Mouse (Mus musculus): ENCODE data around the gene Kcnab1.

Gene Kcnab1

DNA sequence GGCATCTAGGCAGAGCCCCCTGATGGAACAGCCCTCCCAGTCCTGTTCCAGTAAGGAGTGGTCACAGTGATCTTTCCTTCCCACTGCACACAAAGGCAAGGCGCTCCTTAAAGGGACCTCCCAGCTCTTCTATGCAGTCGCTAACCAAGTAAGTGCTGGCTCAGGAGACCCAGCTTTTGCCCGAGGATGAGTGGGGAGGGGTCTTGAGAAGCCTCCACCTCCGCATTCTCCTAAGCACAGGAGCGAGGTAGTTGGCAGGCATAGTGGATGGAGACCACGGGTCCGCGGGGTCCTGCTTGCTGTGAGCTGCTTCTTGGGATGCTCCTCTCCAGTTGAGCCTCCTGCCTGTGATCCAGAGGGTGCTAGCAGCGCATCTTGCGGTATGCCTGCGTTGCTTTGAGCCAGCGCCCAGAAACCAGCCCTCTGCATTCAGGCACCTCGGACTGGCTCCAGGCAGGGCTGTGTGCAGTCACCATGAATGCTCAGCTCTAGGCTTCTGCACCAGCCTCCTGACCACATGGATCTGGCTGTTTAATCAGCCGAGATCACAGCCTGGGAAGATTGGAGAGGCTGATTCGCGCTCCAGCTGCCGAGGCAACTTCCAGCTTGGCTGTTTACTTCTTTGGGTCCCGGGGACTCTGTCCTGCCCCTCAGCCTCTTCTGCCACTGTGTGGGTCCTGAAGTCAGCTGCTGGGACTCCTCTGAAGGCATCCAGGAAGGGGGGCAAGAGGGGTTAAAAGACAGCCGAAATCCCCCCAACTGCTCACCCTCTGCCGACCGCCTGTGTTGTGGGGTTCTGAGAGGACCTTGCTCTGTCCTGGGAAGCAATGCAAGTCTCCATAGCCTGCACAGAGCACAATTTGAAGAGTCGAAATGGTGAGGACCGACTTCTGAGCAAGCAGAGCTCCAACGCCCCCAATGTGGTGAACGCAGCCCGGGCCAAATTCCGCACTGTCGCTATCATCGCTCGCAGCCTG, at the start of gene Kcnab1:
Gene Kcnab1 (plus strand): TSS at position 440 of the 977 bp plus-strand sequence.
- peak; percentile 44 for DNase-seq (ENCODE audit: low spot score)

DNA sequence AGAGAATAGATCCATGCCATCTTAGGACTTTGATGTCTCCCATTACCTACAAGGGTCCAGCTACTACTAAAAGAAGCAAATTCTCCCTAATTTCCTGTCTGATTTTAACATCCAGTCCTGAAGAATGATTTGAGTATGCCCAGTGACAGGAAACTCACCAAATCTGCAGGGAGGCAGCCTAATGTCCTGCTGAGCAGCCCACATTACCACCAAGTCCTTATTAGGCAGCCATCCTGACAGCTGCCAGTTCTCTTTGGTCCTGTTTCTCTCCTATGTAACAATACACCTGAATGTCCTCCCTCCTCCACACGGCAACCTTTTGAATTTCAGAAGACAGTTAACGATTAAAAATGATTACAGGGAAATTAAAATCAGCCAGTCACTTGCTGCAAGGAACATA, 20.9 kb upstream of the Kcnab1 start:
- DNase-seq (ENCODE audit: low spot score): no peak

DNA sequence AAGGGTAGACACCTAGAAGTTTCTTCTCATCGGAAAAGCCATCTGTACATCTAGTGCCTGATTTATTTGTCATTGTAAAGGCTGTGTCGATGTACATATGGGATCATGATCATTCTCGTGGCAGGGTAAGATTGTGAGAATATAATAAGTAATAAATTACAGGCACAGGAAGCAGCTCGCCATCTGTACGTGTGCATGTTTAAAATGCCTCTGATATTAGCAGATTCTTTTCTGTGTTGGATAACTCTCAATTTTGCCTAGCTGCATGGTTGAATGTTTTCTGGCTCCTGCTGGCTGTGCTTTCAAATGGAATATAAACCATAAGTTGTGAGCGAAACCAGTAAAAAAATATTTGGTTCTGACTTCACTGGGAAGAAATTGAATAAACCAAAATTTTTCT, 5.1 kb upstream of the Kcnab1 start:
- no peak for DNase-seq (ENCODE audit: low spot score)

DNA sequence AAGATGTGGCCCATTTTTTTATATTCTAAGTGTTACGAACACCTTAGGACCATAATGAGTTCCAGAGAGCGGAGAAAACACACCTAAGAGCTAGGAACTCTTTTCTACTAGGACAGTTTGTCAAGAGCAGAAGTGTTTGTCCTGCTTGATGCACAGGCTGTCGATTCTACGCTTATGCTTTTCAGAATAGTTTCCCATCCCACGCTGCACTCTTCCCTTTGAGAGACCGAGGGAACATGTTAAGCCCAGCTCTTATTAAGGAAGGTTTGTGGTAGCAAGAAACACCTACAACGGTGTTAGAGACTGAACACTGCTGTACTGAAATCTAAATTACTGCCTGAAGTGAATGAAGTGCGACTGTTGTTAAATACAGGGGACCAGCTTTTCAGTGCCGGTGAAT, 1.0 kb downstream of the Kcnab1 start:
- no peak for DNase-seq (ENCODE audit: low spot score)

DNA sequence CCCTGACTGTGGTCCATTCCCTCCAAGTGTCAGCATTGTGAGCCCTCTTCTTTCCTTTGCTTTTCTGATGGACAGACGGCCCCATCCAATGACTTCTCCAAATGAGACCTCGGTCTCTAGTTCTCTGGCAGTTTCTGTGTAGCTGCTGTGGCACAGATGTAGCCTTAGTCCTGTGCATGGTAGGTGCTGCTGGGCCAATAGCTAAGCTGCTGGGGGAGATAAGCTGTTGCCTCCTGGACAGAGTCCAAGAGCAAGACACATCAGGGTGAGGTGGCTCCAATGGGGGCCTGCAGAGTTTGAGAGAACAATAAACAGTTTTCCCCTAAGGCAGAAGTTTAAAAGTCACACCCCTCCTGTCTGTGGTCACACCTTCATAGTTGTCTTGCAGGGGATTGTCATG, 2.0 kb downstream of the Kcnab1 start:
- DNase-seq (ENCODE audit: low spot score): no peak

DNA sequence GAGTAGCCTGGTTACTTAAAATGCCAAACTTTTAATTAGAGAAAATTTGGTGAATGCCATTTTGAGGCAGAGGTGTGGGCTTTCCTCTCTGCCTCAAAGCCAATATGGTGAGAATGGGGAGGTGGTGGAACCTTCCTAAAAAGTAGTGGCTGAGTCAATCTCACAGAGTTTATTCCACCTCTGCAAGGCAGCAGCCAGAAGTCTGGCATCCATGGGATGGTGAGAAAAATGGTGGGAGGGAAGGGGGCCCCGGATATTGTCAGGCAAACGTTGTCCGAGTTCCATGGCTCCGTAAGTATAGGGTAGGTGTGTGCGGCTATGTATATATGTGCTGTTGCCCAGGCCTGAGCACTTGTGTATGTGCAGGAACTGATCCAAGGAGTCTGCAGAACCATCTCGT, 6.0 kb downstream of the Kcnab1 start:
- DNase-seq (ENCODE audit: low spot score): no peak

DNA sequence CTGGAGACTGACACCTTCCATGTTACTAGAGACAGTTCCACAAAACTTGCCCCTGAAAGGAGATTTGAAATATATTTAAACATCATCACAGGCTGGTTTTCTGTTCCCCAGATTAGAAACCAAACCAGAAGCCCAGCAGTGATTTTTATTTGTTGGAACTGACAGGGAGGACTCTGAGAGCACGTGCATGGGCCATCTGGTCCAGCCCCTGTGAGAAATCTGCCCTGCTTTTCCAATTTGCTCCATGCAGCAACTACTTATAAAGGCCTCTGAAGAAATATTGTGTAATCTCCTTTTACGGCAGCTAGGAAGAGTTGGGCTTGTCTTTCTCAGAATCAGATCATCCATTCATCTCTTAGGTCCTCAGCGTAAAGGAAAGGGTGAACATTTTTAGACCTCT, 7.8 kb downstream of the Kcnab1 start:
- DNase-seq (ENCODE audit: low spot score): no peak

DNA sequence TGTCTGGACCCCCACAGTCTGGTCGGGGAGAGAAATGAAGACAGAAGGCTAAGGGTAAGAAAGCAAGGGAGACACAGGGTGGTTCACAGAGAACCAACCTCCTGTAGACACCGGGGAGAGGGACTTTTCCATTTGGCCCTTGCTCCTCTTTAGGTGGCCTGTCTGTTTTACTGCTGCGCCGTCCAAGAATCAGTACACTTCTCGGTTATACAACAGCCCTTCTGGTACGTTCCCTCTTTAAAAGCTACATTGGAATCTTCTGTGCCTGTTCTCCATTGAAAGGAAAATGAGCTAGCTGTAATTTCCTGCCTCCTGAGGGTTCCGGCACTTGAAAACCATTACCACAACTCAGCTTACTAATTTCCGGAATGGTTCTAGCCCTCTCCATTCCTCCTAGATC, 8.2 kb downstream of the Kcnab1 start:
- DNase-seq (ENCODE audit: low spot score): no peak

DNA sequence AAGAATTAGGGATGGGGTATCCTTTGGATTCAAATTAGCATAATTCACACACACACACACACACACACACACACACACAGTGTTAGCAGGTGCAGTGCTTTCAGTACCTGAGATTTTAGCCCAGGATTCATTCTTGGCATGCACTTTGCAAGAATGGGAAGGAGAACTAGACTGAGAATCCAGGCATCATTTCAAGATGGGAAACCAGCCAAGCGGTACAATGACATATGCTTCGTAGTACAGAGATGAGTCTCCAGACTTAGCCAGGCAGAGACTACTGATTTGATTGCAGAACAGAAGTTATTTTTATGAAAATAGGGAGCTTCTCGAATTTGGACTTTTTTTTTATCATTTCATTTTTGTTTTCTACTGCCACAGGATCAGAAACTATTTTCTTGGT, 15.8 kb downstream of the Kcnab1 start:
- DNase-seq (ENCODE audit: low spot score): no peak

DNA sequence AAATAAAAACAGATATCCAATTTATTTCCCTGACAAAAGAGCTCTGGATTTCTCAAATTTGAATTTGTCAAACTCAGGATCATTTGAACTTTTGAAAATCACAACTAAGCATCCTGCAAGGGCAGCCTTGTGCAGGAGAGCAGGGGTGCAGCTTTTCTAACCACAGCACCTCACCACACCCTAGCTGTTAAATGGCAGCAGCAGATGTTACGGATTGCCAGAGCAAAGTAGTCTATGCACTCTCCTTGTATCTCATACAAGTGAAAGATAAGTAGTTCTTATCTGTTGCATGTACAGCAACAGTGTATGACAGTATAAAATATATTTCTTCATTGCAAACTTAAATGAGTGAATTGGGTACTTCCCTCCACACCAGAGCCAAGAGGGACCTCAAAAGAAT, 20.4 kb downstream of the Kcnab1 start:
- no peak for DNase-seq (ENCODE audit: low spot score)

DNA sequence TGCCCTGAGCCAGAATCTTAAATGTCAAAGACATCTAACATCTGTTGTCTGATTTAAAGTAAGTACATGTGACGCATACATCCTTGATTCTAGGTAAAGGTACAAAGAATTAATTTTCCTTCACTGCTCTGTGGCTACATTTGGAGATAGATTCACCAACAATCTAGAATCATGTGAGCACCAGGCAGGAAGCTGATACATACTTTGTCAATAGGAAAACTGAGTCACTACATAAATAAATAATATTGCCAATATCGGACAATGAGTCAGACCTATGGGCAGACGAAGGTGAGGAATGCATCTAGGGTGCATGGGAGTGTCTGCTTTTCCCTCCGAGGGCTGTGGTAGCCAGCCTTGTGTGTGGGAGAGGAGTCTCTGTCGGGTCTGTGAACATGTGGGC, 25.7 kb downstream of the Kcnab1 start:
- DNase-seq (ENCODE audit: low spot score): no peak

DNA sequence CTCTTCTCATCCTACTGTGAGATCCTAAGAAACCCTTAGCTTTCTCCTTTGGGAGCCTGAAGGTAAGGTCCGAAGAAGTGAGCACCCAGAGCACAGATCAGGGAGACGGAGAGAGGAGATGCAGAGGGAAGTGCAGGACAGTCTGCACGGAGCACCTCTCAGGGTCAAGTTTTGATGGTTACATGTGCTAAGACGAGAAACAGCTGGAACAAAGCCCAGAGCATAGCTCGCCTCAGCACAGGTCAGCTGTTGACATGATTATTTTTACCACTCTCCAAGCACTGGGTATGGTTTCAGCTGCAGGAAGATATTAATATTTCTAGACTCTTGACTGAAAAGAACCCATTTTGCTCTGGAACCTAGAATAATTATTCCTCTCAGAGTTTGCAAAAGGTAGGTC, 27.7 kb downstream of the Kcnab1 start:
- no peak for DNase-seq (ENCODE audit: low spot score)

DNA sequence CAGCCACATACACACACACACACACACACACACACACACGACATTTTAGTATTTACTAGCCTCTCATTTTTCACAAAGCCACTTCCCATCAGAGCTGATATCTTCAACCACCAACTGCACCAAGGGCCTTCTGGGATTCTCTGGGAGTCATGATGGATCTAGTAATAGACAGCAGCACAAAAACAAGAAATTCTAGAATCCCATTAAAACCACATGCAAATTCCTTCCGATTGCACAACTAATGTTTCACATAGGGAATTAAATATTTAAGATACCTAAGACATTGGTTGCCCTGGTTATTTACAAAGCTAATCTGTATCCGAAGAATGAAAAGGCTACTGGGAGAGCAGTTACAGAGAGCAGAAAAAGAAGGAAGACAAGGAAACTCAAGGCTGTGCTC, 29.6 kb downstream of the Kcnab1 start:
- DNase-seq (ENCODE audit: low spot score): no peak

DNA sequence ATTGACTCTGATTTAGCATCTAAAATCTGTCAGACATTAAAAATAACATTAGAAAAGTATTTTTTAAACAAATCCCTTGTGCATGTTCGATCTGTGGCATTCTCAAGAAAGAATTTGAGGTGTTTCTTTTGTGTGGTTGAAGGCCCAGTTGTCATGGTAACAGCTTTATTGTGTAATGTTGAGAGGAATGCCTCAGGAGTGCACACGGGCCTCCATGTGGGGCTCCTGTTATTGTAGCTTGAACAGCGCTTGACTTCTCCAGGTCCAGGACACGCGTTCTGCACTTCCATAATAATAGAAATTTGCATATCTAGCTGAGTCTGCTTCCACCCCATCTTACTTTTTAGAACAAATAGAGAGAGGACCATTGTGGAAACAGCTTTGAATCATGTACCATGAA, 36.0 kb downstream of the Kcnab1 start:
- no peak for DNase-seq (ENCODE audit: low spot score)

DNA sequence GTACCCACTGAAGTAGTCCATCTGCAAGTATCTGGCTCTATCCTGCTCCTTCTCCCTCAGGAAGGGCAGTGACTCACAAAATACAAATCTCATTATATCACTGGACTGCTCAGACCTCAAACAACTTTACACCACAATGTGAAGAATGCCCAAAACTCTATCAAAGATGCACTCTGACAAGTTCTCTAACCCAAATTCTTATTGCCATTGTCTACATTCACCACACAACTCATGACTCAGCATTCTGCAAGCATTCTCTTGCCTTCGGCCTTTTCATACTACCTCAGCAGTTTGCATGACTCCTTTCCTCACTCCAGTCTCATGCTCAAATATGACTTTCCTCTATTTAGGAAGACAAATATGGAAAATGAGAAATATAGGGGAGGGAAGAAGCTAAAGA, 42.6 kb downstream of the Kcnab1 start:
- no peak for DNase-seq (ENCODE audit: low spot score)

DNA sequence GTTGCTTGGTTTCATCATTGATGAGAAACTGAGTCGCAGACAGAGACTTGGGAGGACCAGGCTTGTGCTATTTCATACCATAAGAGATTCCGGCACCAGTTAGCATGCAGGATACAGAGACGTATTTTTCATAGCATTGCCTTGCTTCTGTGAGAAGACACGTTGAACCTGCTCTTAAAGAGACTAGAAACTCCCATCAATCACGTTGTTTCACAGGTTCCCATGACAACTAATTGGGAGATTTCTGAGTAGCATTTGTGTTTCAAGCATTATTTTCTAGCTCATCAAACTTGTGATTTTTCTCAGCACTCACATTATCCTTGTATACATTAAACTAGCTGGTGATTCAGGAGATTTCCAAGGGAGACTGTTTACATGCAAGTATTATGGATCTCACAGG, 63.8 kb downstream of the Kcnab1 start:
- DNase-seq (ENCODE audit: low spot score): no peak

DNA sequence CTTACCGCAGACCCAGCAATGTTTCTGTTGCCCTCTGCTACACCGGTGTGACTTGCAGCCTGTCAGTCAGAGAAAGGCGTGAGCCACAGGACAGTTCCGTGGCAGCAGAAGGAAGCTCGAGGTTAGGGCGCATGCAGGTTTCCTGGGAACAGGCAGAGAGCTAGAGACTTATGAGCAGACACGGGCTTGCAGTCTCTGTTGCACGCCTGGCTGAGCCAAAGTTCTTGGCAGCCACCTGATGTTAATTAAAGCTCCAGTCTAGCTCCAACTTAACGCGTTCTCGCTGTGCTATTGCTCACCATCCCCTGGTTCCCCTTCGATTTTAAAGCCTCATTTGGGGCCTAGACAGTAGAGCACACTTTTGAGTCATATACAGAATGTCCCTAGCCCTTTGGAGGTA, 65.4 kb downstream of the Kcnab1 start:
- DNase-seq (ENCODE audit: low spot score): no peak

DNA sequence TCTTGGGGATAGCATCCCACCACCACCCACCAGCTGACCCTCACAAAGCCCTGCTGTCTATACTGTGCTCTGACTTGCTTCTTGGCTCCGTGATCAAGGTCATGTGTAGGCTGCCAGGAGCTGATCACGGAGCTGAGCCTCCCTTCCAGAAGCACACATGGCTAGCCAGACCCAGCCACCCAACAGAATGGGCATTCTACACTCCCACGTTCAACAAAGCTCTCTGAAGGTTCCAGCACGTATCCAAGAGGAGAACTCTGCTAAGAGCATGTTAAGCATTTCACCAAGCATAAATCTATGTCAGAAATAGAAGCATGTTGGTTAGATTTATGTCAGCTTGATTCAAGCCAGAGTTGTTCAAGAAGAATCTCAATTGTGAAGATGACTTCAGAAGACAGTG, 66.6 kb downstream of the Kcnab1 start:
- no peak for DNase-seq (ENCODE audit: low spot score)

DNA sequence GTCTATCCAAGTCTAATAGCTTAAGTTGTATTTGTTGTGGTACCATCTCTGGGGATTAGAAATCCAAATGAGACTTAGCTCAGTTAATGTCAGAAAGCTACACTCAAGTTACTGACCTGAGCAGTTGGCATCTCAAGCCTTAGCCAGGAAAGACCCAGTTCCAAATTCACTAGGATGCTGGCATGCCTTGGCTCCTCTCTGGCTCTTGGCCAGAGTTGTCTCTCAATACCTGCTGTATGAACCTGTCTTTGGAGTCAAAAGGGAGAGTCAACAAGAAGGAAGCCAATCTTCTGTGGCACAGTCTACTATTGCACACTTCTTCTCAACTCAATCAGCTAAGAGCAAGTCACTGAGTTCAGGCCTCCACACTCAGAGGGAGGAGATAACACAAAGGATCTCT, 67.7 kb downstream of the Kcnab1 start:
- no peak for DNase-seq (ENCODE audit: low spot score)

DNA sequence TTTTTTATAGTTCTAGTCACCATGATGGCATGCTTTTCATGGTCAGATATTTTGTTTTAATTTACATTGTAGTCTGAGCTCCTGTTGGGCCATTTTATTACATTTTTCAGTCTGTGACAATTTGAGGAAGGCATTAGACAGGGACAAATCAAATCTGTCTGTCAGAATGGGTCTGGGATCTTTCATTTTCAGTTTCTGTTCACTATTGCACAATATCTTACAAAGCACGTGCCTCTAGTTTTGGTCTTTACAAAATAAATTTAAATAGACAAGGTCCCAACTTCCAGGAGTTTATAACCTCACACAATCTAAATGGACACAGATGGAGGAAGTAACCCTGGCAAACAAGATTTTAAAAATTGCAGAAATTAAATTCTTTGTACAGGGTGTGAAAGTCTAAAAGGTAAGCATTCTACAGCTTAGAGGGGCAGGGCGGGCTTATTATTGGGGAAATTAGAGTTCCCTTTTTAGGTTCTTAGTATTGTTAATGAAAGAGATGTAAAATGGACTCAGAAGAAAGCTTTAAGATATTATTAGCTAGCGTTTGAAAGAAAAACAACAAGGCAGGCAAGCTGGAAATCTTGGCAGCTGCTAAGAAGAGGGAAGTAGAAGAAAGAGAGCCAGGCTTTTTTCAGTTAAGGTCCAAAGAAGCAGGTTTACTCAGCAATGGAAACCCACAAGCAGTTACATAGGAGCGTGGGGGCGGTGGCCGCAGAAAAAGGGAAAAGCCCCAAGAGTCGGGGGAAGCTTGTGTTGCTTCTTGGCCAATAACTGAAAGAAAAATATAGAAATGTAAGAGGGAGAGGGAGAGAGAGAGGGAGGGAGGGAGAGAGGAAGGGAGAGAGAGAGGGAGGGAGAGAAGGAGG, 78.9 kb downstream of the Kcnab1 start:
- DNase-seq (ENCODE audit: low spot score): no peak

DNA sequence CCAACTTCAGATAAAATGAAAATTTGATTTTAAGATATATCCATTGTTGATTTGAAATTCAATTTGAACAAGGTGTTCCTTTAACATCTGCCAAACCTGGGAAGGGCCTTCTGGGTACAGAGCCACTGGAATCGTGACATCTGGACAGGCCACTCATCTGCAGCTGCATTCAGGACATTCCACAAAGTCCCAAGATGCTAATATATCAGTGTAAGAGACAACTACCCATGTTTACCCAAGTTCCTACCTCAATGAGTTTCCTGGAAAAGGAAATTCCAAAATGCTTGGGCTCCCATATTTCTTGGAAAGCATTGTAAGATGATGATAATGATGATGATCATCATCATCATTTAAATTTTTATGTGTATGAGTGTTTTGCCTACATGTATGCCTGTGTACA, 91.4 kb downstream of the Kcnab1 start:
- DNase-seq (ENCODE audit: low spot score): no peak

DNA sequence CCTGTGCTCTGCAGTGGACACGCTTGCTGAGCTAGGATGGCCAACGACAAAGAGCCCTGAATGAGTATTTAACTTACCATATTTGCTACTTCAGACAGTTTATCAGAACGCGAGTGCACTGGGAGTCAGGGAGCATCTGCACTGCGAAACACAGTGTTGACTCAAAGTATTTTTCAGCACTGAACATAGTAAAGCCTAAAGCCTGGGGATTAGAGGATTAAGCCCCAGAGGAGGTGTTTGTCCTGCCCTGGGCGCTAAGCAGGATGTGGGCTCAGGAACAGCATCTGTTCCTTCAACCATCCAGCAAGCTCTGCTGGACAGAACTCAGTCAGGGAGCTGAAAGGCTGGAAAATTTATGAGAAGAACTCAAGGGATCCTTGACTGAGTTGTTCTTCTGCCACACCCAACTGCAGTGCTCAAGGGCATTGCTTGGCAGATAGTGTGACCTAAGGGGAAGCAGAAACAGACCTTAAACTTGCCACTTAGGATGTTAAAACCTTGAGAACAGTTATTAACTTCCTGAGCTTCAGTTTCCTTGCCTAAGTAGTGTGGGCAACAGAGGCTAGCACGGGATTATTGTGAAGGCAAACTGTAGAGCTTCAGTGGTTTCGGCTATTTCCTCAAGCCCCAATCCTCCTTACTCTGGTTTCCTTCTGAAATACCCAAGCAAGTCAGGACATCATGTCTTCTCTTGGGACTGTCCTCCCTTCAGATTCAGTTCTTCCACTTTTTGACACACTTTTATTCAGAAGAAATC, 94.4 kb downstream of the Kcnab1 start:
- no peak for DNase-seq (ENCODE audit: low spot score)
